Mouse (Mus musculus) neural tube, embryonic 12.5 days (tissue): ENCODE measurements at regions not wholly inside any gene's neighbourhood (a gene's known extent, or its start where the extent isn't known, plus 50 kb on each side); places are given as distances from the start of the nearest gene placed in this dataset. TPM values are rescaled to one million over a fixed set of nuclear protein-coding genes. Genes with fewer than 3 reads are reported as not detected.

Experiments
- ATAC-seq: fragments of 200-750 bp; cut with Nextera tagmentation; 2 replicates; pipeline ENCODE4 v1.8.0; 2017; ENCODE audit warnings: low read depth, mild to moderate bottlenecking, moderate TSS enrichment, moderate library complexity; ENCODE audit not compliant: low FRiP score
- H3K27ac ChIP-seq: fragments of 300-500 bp; sonication (generic); 2 replicates; pipeline ENCODE4 v1.5.1; 2016
- H3K27me3 ChIP-seq: fragments of 300-500 bp; sonication (generic); replicated peaks from 2 replicates; pipeline ENCODE4 v1.6.1; 2016; ENCODE audit warnings: mild to moderate bottlenecking
- H3K36me3 ChIP-seq: fragments of 300-500 bp; sonication (generic); 2 replicates; pipeline ENCODE4 v1.6.1; 2016; ENCODE audit warnings: mild to moderate bottlenecking
- H3K4me1 ChIP-seq: fragments of 300-500 bp; sonication (generic); 2 replicates; pipeline ENCODE4 v1.6.1; 2016
- H3K4me2 ChIP-seq: fragments of 300-500 bp; sonication (generic); replicated peaks from 2 replicates; pipeline ENCODE4 v1.6.1; 2016; ENCODE audit warnings: mild to moderate bottlenecking
- H3K4me3 ChIP-seq: fragments of 300-500 bp; sonication (generic); 2 replicates; pipeline ENCODE4 v1.5.1; 2016
- H3K9ac ChIP-seq: fragments of 300-500 bp; sonication (generic); 2 replicates; pipeline ENCODE4 v1.6.1; 2016; ENCODE audit warnings: mild to moderate bottlenecking
- H3K9me3 ChIP-seq: fragments of 300-500 bp; sonication (generic); 2 replicates; pipeline ENCODE4 v1.6.1; 2016; ENCODE audit warnings: mild to moderate bottlenecking
- WGBS: fragments of 180-500 bp; shearing (Covaris S2); methylation state at CpG from one replicate; pipeline ENCODE4 v1.1.7; 2016; 5-methylcytosine and 5-hydroxymethylcytosine counted together
- microRNA-seq: library from miRNA; unstranded; fragments of <30 nt; microRNA quantifications from one replicate; pipeline ENCODE4, GENCODE M21; 2017

GRCm38 (mm10) chr6:107415766-107416165 lies 113.8 kb upstream of the Lrrn1 start:
- Histone ChIP-seq H3K9me3 (no peaks in the 10 kb centered on the region), H3K36me3 (no peaks in the 10 kb centered on the region), H3K4me2 (no peak overlapping the region), H3K9ac (no peak overlapping the region), H3K4me3 (no peak overlapping the region), H3K27ac (no peak overlapping the region), H3K4me1 (no peaks in the 10 kb centered on the region), H3K27me3 (no peaks in the 10 kb centered on the region)
- no peak for ATAC-seq
- WGBS, result 81% methylated on average over 4 of the region's 4 CpGs

- H3K36me3 ChIP-seq, result no peaks in the 10 kb centered on the region
- H3K9ac ChIP-seq, result no peak overlapping the region
- WGBS, result 42% methylated on average over 3 of the region's 3 CpGs
- ATAC-seq, result no peak
- no peak overlapping the region for H3K4me3 ChIP-seq
- no peaks in the 10 kb centered on the region for H3K9me3 ChIP-seq
- no peaks in the 10 kb centered on the region for H3K4me1 ChIP-seq
- H3K4me2 ChIP-seq, result no peak overlapping the region
- H3K27me3 ChIP-seq, result no peaks in the 10 kb centered on the region
- no peak overlapping the region for H3K27ac ChIP-seq
Measured at GRCm38 (mm10) chr6:107422091-107422490, 107.5 kb upstream of the Lrrn1 start.

GRCm38 (mm10) chr6:107426529-107426928 lies 103.0 kb upstream of the Lrrn1 start:
- Histone ChIP-seq H3K36me3 (no peaks in the 10 kb centered on the region), H3K9me3 (no peaks in the 10 kb centered on the region), H3K9ac (no peak overlapping the region), H3K27ac (no peak overlapping the region), H3K27me3 (no peaks in the 10 kb centered on the region), H3K4me2 (no peak overlapping the region), H3K4me1 (no peaks in the 10 kb centered on the region), H3K4me3 (no peak overlapping the region)
- no peak for ATAC-seq
- 75% methylated on average over 3 of the region's 3 CpGs for WGBS

- Histone ChIP-seq H3K4me3 (no peak overlapping the region), H3K27me3 (no peaks in the 10 kb centered on the region), H3K27ac (no peak overlapping the region), H3K4me1 (no peaks in the 10 kb centered on the region), H3K36me3 (no peaks in the 10 kb centered on the region), H3K4me2 (no peak overlapping the region), H3K9me3 (no peaks in the 10 kb centered on the region), H3K9ac (no peak overlapping the region)
- no peak for ATAC-seq
- 67% methylated on average over 4 of the region's 4 CpGs for WGBS
Measured at GRCm38 (mm10) chr6:107431033-107431432, 98.5 kb upstream of the Lrrn1 start.

GRCm38 (mm10) chr6:107442058-107442457 lies 87.5 kb upstream of the Lrrn1 start:
- Histone ChIP-seq H3K4me3 (no peak overlapping the region), H3K27ac (no peak overlapping the region), H3K9me3 (no peaks in the 10 kb centered on the region), H3K9ac (no peak overlapping the region), H3K4me1 (no peaks in the 10 kb centered on the region), H3K36me3 (no peaks in the 10 kb centered on the region), H3K4me2 (no peak overlapping the region), H3K27me3 (no peaks in the 10 kb centered on the region)
- WGBS, result 72% methylated on average over 1 of the region's 1 CpGs
- ATAC-seq, result no peak

GRCm38 (mm10) chr6:107444336-107444735 lies 85.2 kb upstream of the Lrrn1 start:
- Histone ChIP-seq H3K9ac (no peak overlapping the region), H3K4me3 (no peak overlapping the region), H3K36me3 (no peaks in the 10 kb centered on the region), H3K9me3 (no peaks in the 10 kb centered on the region), H3K4me2 (no peak overlapping the region), H3K27me3 (no peaks in the 10 kb centered on the region), H3K27ac (no peak overlapping the region), H3K4me1 (no peaks in the 10 kb centered on the region)
- ATAC-seq, result no peak
- WGBS, result 88% methylated on average over 3 of the region's 3 CpGs

- Histone ChIP-seq H3K4me2 (no peak overlapping the region), H3K4me3 (no peak overlapping the region), H3K36me3 (no peaks in the 10 kb centered on the region), H3K27ac (no peak overlapping the region), H3K4me1 (no peaks in the 10 kb centered on the region), H3K9ac (no peak overlapping the region), H3K27me3 (no peaks in the 10 kb centered on the region), H3K9me3 (no peaks in the 10 kb centered on the region)
- WGBS, result 98% methylated on average over 1 of the region's 1 CpGs
- no peak for ATAC-seq
Measured at GRCm38 (mm10) chr6:107459220-107459619, 70.3 kb upstream of the Lrrn1 start.

GRCm38 (mm10) chr6:107462440-107462839 lies 67.1 kb upstream of the Lrrn1 start:
- peak; percentile 92 for ATAC-seq
- Histone ChIP-seq H3K9me3 (no peaks in the 10 kb centered on the region), H3K4me3 (no peak overlapping the region), H3K27ac (no peak overlapping the region), H3K36me3 (no peaks in the 10 kb centered on the region), H3K9ac (no peak overlapping the region), H3K4me2 (no peak overlapping the region), H3K27me3 (no peaks in the 10 kb centered on the region), H3K4me1 (no peaks in the 10 kb centered on the region)
- WGBS, result 11% methylated on average over 2 of the region's 2 CpGs

- no peak overlapping the region for H3K4me2 ChIP-seq
- ATAC-seq, result no peak
- WGBS, result 85% methylated on average over 2 of the region's 2 CpGs
Measured at GRCm38 (mm10) chr6:107473395-107473794, 56.2 kb upstream of the Lrrn1 start.

GRCm38 (mm10) chr6:107474125-107474524 lies 55.4 kb upstream of the Lrrn1 start:
- Histone ChIP-seq H3K27ac (no peak overlapping the region), H3K36me3 (no peaks in the 10 kb centered on the region), H3K4me3 (no peak overlapping the region), H3K27me3 (no peaks in the 10 kb centered on the region), H3K4me2 (no peak overlapping the region), H3K9me3 (no peaks in the 10 kb centered on the region), H3K9ac (no peak overlapping the region), H3K4me1 (no peaks in the 10 kb centered on the region)
- no peak for ATAC-seq
- WGBS, result 86% methylated on average over 4 of the region's 4 CpGs

More at GRCm38 (mm10) chr6:107473395-107473794, 56.2 kb upstream of the Lrrn1 start:
- H3K4me3 ChIP-seq, result no peak overlapping the region
- H3K36me3 ChIP-seq, result no peaks in the 10 kb centered on the region
- H3K9ac ChIP-seq, result no peak overlapping the region
- no peaks in the 10 kb centered on the region for H3K27me3 ChIP-seq
- H3K4me1 ChIP-seq, result no peaks in the 10 kb centered on the region
- no peaks in the 10 kb centered on the region for H3K9me3 ChIP-seq
- H3K27ac ChIP-seq, result no peak overlapping the region

Small RNA genes lying in the stretch of these regions (microRNA-seq; reads per million reads assigned to microRNA genes)
- not detected for gene Gm27690
